Mouse (Mus musculus): ENCODE results near the gene Pkd1l3. TPM values are rescaled to one million over a fixed set of nuclear protein-coding genes. Genes with fewer than 3 reads are reported as not detected.

The Pkd1l3 gene
- polyA plus RNA-seq, 1 experiment from 2014 or later = 0.21 TPM

DNA sequence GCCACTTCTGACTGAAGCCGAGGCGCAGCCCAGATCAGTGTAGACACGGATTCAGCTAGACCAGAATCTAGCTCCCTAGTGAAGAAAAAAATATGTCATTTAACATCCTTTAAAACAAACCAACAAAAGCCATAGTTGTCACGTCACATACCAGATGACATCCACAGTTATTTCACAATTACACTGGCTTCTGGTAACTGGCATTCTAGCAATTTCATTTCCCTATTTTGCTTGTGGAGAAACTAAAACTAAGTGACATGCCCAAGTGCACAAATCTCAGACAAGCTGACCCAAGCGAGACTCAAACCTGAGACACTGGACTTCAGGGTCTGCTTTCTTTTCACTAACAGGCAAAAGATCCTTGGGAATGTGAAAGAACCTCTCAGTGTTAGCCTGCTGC, 67.8 kb downstream of the Pkd1l3 start:
- WGBS = 93% methylated on average over 5 of the region's 5 CpGs
- H3K27me3 ChIP-seq = no peaks in the 10 kb centered on the region
- peaks cover 55% of the 10 kb centered on the region for H3K36me3 ChIP-seq
- no peaks in the 10 kb centered on the region for H3K4me1 ChIP-seq (replicated peaks)
- H3K9ac ChIP-seq = no peak overlapping the region
- no peaks in the 10 kb centered on the region for H3K9me3 ChIP-seq
- H3K4me3 ChIP-seq = no peak overlapping the region
- H3K27ac ChIP-seq (replicated peaks) = no peak overlapping the region
- H3K4me2 ChIP-seq = no peak overlapping the region
- ATAC-seq (ENCODE audit: low FRiP score, low read depth) = no peak

- Histone ChIP-seq H3K36me3 (peaks cover 11% of the 10 kb centered on the region), H3K27ac (replicated peaks) (no peak overlapping the region), H3K4me1 (replicated peaks) (peaks cover 19% of the 10 kb centered on the region), H3K9me3 (no peaks in the 10 kb centered on the region), H3K27me3 (no peaks in the 10 kb centered on the region), H3K9ac (no peak overlapping the region), H3K4me2 (no peak overlapping the region), H3K4me3 (no peak overlapping the region)
- no peak for ATAC-seq (ENCODE audit: low FRiP score, low read depth)
- WGBS = 90% methylated on average over 5 of the region's 5 CpGs
Observed at GRCm38 (mm10) chr8:109687248-109687647, 72.9 kb downstream of the Pkd1l3 start.

- H3K4me3 ChIP-seq = peak overlapping the region; percentile 99
- peak overlapping the region; percentile 89 for H3K9ac ChIP-seq
- no peaks in the 10 kb centered on the region for H3K36me3 ChIP-seq
- H3K4me2 ChIP-seq = peak overlapping the region; percentile 84
- H3K27me3 ChIP-seq = no peaks in the 10 kb centered on the region
- no peaks in the 10 kb centered on the region for H3K9me3 ChIP-seq
- ATAC-seq (ENCODE audit: low FRiP score, low read depth) = no peak
- 48% methylated on average over 5 of the region's 5 CpGs for WGBS
- H3K4me1 ChIP-seq (replicated peaks) = peaks cover 28% of the 10 kb centered on the region
- H3K27ac ChIP-seq (replicated peaks) = no peak overlapping the region
Observed at GRCm38 (mm10) chr8:109691769-109692168, 77.5 kb downstream of the Pkd1l3 start.

- peaks cover 28% of the 10 kb centered on the region for H3K4me1 ChIP-seq (replicated peaks)
- peak overlapping the region; percentile 84 for H3K4me2 ChIP-seq
- peak; percentile 79 for ATAC-seq (ENCODE audit: low FRiP score, low read depth)
- H3K4me3 ChIP-seq = peak overlapping the region; percentile 99
- H3K27me3 ChIP-seq = no peaks in the 10 kb centered on the region
- H3K9me3 ChIP-seq = no peaks in the 10 kb centered on the region
- peak overlapping the region; percentile 89 for H3K9ac ChIP-seq
- H3K27ac ChIP-seq (replicated peaks) = peak overlapping the region; percentile 86
- no peaks in the 10 kb centered on the region for H3K36me3 ChIP-seq
- whole genome bisulfite sequencing = under 1% methylated on average over 38 of the region's 38 CpGs
Observed at GRCm38 (mm10) chr8:109692443-109693145, 78.3 kb downstream of the Pkd1l3 start.

GRCm38 (mm10) chr8:109693146-109693900, 79.0 kb downstream of the Pkd1l3 start, which contains the start of gene Ist1:
Ist1 (minus strand) TSS chr8:109693260.
- Histone ChIP-seq H3K9me3 (no peaks in the 10 kb centered on the region), H3K9ac (peak within 1 kb of the TSS; percentile 89), H3K27me3 (no peaks in the 10 kb centered on the region), H3K4me2 (peak within 1 kb of the TSS; percentile 84), H3K4me3 (peak within 1 kb of the TSS; percentile 99), H3K27ac (replicated peaks) (peak within 1 kb of the TSS; percentile 91), H3K4me1 (replicated peaks) (peaks cover 28% of the 10 kb centered on the region), H3K36me3 (no peaks in the 10 kb centered on the region)
- peak; percentile 98 for ATAC-seq (ENCODE audit: low FRiP score, low read depth)
- WGBS = under 1% methylated on average over 57 of the region's 57 CpGs

DNA sequence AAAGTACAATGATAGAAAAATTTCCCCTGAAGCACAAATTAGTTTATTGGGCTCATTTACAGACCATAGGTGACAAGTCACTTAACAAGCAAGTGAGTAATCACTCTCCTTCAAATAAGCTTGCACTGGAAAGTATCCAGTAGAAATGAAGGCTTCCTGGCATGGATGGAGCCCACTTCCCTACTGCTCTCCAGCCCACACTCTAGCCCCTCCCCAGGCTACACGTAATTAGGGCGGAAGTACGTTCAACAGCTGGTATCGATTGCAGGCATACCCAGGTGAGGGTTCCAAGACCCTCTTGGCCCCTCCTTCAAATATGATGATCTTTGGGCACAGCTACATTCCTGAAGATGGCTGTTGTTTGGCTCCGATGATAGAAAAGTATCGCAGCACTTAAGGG, 79.8 kb downstream of the Pkd1l3 start:
- no peaks in the 10 kb centered on the region for H3K27me3 ChIP-seq
- peak overlapping the region; percentile 73; the same call in 1 of the 2 replicates for H3K9ac ChIP-seq
- 62% methylated on average over 6 of the region's 6 CpGs for WGBS
- H3K4me1 ChIP-seq (replicated peaks) = peaks cover 28% of the 10 kb centered on the region
- peak overlapping the region; percentile 99 for H3K4me3 ChIP-seq
- ATAC-seq (ENCODE audit: low FRiP score, low read depth) = no peak
- H3K27ac ChIP-seq (replicated peaks) = peak overlapping the region; percentile 91; the same call in 1 of the 2 replicates
- peak overlapping the region; percentile 78 for H3K4me2 ChIP-seq
- no peaks in the 10 kb centered on the region for H3K9me3 ChIP-seq
- no peaks in the 10 kb centered on the region for H3K36me3 ChIP-seq

GRCm38 (mm10) chr8:109697754-109698153, 83.4 kb downstream of the Pkd1l3 start:
- Histone ChIP-seq H3K9ac (no peak overlapping the region), H3K9me3 (no peaks in the 10 kb centered on the region), H3K36me3 (no peaks in the 10 kb centered on the region), H3K27ac (replicated peaks) (no peak overlapping the region), H3K4me3 (no peak overlapping the region), H3K4me1 (replicated peaks) (peaks cover 9% of the 10 kb centered on the region), H3K4me2 (no peak overlapping the region), H3K27me3 (no peaks in the 10 kb centered on the region)
- 84% methylated on average over 1 of the region's 1 CpGs for whole genome bisulfite sequencing
- ATAC-seq (ENCODE audit: low FRiP score, low read depth) = no peak

- Histone ChIP-seq H3K4me3 (no peak overlapping the region), H3K9ac (no peak overlapping the region), H3K27ac (replicated peaks) (no peak overlapping the region), H3K36me3 (no peaks in the 10 kb centered on the region), H3K9me3 (no peaks in the 10 kb centered on the region), H3K4me1 (replicated peaks) (peaks cover 9% of the 10 kb centered on the region), H3K27me3 (no peaks in the 10 kb centered on the region), H3K4me2 (no peak overlapping the region)
- no peak for ATAC-seq (ENCODE audit: low FRiP score, low read depth)
- WGBS = 73% methylated on average over 3 of the region's 3 CpGs
Observed at GRCm38 (mm10) chr8:109698477-109698876, 84.2 kb downstream of the Pkd1l3 start.

DNA sequence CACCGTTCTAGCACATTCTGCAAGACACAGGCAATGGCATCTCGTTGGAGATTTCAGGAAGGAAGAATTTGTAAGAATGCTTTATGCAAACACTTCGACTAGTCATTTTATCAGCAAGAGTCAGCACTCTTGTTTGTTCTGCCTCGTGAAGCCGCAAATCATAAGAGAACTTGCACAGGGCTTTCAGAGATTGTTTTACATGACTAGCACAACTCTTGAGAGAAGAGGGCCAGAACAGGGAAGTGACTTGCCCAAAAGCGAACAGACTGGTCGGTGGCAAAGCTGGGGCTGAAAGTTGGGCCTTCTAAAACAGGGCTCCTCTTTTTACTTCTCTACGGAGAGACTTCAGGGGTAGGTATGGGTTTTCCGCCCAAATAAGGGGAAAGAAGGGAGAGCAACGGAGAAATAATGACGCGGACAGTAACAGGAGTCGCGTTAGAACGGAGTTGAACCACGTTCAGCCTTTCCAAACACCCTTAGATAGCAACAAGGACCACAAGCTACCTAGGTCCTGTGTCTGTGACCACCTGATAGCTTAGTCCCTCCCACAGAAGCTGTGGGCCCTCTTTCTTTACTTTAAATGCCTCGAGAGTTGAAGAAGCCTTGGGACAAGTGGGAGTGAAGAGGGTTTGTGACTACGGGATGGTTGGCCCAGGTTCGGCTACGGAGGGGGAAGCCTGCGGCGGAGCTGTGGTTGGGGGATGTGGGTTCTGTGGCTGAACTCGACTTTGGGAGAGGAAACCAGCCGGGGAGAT, 90.4 kb downstream of the Pkd1l3 start:
- H3K27ac ChIP-seq (replicated peaks) = peak overlapping the region; percentile 97
- ATAC-seq (ENCODE audit: low FRiP score, low read depth) = peak; percentile 71
- H3K36me3 ChIP-seq = peaks cover 13% of the 10 kb centered on the region
- H3K4me3 ChIP-seq = peak overlapping the region; percentile 90
- no peaks in the 10 kb centered on the region for H3K27me3 ChIP-seq
- no peaks in the 10 kb centered on the region for H3K9me3 ChIP-seq
- peaks cover 39% of the 10 kb centered on the region for H3K4me1 ChIP-seq (replicated peaks)
- WGBS = 12% methylated on average over 24 of the region's 24 CpGs
- peak overlapping the region; percentile 86 for H3K4me2 ChIP-seq
- H3K9ac ChIP-seq = peak overlapping the region; percentile 99

- peak within 1 kb of the TSS; percentile 99 for H3K9ac ChIP-seq
- peaks cover 20% of the 10 kb centered on the region for H3K36me3 ChIP-seq
- under 1% methylated on average over 85 of the region's 100 CpGs for WGBS
- H3K9me3 ChIP-seq = no peaks in the 10 kb centered on the region
- H3K4me3 ChIP-seq = peak within 1 kb of the TSS; percentile 90
- H3K27me3 ChIP-seq = no peaks in the 10 kb centered on the region
- peak within 1 kb of the TSS; percentile 86 for H3K4me2 ChIP-seq
- ATAC-seq (ENCODE audit: low FRiP score, low read depth) = peak; percentile 88
- peak within 1 kb of the TSS; percentile 97 for H3K27ac ChIP-seq (replicated peaks)
- peaks cover 40% of the 10 kb centered on the region for H3K4me1 ChIP-seq (replicated peaks)
Observed at GRCm38 (mm10) chr8:109705320-109706075, 91.2 kb downstream of the Pkd1l3 start, which contains the start of gene Zfp821. Zfp821 (plus strand) TSS chr8:109705546.
